Mouse (Mus musculus) mouse trophoblast stem cell (cell line): ENCODE data around the gene Meaf6.

Experiments used
- in situ Hi-C, 2 experiments: fragments of 300-500 bp; cut with MseI, MboI; formaldehyde crosslinking; loops; 2 replicates in 1 of 2; 3 replicates in 1 of 2; pipeline ENCODE4 v1.15.1; 2025

The Meaf6 gene

GRCm38 (mm10) chr4:125144211-125144610 is 59.3 kb downstream of the Meaf6 start:
- in situ Hi-C loops: no loop called here

GRCm38 (mm10) chr4:125144627-125145026 is 59.7 kb downstream of the Meaf6 start:
- in situ Hi-C loops: no loop called here

DNA sequence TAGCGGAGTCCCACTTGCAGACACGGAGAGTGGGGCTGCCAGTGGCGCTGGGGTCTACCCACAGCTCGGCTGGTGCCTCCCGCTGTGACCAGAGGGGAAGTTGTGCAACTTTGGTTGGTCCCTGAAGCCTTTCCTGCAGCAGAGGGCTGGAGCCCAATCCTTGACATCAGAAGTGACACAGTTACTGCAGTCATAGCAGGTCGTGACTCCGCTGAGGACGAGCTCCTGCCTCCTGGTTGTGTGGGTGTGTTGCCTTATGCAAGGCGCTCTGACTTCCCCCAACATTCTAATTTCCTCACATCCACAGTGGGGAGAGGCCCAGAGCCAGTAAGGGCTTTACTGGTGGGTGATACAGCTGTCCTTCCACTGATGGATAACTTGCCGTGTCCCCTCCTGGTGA is 60.3 kb downstream of the Meaf6 start:
- in situ Hi-C loops: no loop called here

DNA sequence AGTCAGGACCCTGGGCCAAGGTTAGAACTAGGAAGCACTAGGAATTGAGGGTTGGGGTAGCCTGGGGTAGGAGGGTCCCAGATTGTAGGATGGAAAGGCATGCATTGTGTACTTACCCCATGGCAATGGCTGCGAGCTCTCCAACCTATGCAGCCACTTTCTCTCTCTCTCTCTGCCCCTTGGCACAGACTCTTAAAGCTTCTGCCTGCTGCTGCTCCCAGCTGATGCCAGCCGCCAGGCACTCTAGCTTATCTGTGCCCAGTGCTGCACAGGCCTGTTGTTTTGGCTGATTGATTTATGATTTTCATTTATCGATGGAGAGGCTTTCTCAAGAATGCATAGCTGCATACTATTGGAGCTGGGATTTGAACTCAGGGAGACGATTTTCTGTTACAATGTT is 63.0 kb downstream of the Meaf6 start:
- in situ Hi-C loops: no loop called here

DNA sequence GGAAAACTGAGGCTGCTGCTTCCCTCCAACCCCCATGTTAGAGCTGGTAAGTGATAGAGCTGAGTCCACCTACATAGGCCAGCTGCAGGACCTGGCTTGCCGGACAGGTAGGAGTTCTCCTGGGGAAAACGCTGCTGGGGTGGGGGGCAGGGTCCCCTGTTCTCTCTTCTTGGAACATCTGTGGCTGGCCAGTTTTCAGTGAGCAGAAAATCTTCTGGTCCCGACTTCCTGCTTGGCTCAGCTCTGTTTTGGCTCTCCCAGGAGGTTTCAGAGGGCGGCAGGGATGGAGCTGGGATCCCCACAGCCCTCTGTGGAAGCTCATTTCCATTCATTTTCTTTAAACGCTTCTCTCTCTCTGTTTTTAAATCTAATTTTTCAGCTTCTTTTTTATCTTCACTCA is 64.5 kb downstream of the Meaf6 start:
- in situ Hi-C loops: no loop called here

DNA sequence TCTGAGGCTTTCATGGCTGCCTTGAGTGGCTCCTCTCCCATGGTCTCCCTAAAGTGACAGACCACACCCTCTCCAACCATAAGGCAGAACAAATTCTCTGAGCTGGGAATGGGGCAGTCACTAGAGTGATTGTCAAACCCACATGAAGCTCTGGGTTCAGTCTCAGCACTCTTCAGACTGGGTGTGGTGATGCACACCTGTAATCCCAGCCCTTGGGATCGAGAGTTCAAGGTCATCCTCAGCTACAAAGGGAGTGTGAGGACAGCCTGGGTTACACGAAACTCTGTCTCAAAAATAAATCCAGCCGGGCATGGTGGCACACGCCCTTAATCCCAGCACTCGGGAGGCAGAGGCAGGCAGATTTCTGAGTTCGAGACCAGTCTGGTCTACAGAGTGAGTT is 67.5 kb downstream of the Meaf6 start:
- in situ Hi-C loops: no loop called here

DNA sequence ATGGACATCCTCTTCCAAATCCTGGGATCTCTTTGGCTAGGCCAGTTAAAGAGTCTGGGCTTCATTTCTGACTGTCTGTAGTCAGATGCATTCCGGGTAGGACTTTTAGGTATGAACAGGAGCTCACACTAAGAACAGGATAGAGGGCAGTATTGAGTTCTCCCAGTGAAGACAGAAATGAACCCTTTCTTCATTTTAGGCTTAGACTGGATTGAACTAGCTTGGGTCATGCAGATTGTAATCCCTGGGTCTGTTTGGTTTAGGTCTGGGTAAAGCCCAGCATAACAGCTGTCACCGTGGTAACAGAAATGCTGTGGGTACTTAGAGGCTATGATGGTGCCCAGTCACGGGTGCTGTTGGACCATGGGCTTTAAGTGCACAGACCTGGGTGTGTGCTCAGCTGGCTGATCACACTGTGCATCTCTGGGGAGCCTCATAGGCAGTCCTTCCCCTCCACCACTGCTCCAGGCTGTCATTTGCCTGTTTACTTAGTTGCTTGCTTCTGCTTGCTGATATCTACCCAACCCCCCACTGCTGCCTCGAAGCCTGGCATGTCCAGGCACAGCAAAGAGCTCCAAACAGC is 68.8 kb downstream of the Meaf6 start:
- in situ Hi-C loops: no loop called here

DNA sequence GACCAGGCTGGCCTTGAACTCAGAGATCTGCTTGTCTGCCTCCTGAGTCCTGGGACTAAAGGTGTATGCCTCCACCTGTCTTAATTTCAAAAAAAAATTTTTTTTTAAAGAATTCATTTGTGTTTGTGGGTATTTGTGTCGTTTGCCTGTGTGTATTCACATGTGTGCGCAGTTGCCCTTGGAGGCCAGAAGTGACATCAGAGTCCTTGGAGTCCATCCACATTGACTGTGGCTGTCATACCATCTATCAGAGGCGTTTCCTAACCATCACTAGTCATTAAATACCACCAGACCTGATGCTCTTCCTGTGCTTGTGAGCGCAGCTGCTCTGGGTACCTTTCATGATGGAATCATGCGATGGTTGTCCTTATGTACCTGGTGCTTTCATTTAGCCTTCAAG is 70.7 kb downstream of the Meaf6 start:
- in situ Hi-C loops: no loop called here

DNA sequence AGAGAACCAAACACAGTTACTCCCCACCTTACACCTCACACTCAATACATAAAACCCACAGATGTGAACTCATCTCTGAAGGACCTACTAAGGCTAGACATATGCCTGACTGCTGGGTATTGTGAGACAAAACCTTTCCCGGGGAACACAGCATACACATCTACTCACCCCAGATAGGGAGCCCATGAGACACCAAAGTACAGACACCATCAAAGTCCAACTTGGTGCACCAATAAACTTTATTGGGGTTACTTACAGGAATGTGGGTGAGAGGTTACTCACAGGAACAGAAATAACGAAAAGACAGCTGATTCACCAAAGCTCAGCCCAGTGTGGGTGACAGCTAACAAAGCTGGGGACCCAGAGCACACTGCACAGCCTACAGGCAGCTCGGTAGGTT is 72.4 kb downstream of the Meaf6 start:
- in situ Hi-C loops: no loop called here

DNA sequence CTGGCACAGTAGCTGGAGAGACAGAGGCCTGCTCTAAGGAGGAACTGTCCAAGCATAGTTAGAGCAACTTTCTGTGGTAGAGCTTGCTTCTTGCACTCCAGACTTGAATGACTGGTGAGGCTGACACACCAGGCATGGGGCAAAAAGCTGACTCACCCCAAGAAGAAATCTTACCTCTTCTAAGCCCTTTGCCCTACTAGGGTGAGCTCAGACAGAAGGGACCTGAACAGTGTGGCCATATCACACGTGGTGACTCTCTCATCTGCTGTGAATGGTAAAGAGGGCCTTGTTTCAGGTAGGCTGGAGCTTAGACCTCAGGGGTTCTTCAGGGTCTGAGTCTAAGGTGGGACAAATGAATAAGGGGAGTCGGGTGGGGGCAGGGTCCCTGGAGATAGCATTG is 73.1 kb downstream of the Meaf6 start:
- in situ Hi-C loops: no loop called here

DNA sequence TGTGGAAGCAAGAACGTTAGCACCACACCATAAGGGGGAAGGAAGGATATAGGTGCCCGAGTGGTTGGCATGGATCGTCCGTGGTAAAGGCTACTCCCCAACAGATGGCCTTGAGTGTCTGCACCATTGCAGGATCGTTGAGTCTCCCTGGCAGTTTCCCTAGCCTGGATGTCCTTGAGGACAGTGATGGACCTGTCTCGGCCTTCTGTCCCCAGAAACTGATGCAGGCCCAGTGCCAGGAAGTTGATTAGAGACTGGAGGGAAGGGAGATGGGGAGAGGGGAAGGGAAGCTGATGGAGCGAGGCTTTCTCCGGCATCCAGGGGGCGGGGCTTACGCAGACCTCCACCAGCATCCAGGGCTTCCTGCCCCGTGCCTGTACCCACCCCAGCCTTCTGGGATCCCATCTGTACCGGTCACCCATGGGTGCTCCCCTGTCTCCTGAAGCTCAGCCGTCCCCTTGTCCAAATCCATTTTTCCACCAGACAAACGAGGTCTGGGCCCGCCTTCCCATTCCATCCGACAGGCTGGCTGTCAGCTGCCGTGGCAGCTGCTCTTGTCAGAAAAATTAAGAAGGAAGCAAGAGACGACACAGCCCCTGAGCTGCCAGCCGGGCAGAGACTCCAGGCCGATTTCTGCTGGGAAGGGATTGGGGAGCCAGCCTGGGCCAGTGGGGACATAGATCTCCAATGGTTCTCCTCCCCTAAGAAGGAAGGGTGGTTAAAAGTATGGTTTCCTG is 73.8 kb downstream of the Meaf6 start:
- in situ Hi-C loops: no loop called here

GRCm38 (mm10) chr4:125160320-125160950 is 75.5 kb downstream of the Meaf6 start:
- in situ Hi-C loops: no loop called here

DNA sequence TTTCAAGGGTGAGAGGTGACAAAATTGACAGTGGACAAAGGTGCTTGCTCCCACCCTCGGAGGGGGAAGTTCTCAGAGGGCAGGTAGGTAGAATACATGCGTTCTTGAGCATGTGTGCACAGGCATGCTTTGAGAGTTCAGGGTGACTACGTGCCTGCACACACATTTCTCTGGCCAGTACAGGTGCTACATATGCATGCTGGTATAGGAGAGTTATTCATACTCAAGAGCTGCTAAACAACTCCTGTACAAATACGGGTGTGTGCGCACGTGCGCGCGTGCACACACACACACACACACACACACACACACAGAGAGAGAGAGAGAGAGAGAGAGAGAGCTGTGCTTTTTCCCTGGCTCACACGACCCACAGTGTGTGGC is 76.0 kb downstream of the Meaf6 start:
- in situ Hi-C loops: no loop called here

GRCm38 (mm10) chr4:125161392-125161791 is 76.5 kb downstream of the Meaf6 start:
- in situ Hi-C loops: no loop called here

DNA sequence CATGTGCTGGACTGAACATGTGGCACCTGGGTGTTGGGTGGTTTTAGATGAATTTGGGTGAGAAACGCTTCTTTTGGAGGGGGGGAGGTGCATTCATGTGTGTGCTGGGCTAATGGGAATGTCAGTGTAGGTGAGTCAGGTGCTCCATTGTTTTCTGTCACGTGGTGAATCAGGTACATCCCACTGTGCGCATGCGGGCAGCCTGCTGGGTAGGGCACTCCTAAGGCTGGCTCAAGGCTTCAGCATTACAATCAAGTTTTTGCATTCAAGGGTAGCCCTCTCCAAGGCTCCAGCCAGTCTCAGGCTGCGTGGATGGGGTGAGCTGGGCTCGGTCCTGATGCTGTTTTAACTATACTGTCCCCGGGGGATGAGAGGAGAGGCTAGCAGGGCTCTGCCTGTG is 77.8 kb downstream of the Meaf6 start:
- in situ Hi-C loops: no loop called here
